Mouse (Mus musculus): ENCODE measurements around the gene Brf1.

The Brf1 gene

GRCm38 (mm10) chr12:113017429-113017984, 17.0 kb upstream of the Brf1 start:
- DNase-seq: no peak

- no peak for DNase-seq
Observed at GRCm38 (mm10) chr12:113016976-113017375, 16.5 kb upstream of the Brf1 start.

DNA sequence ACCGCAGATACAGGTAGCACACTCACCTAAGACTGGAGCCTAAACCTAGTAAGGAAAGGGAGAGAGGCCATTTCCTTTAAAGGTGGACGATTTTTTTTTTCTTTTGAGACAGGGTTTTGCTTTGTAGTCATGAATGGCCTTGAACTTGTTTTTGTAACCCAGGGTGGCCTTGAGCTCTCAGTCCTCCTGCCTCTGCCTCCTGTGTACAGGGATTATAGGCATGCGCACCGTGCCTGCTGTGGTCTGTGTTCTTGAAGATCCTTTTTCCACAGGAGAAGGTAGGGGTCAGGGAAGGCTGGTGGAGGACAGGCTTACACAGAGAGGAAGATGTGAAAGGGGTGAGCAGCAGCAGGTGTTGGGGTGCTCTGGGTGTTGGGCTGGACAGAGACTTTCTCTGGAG, 15.5 kb upstream of the Brf1 start:
- DNase-seq: no peak

DNA sequence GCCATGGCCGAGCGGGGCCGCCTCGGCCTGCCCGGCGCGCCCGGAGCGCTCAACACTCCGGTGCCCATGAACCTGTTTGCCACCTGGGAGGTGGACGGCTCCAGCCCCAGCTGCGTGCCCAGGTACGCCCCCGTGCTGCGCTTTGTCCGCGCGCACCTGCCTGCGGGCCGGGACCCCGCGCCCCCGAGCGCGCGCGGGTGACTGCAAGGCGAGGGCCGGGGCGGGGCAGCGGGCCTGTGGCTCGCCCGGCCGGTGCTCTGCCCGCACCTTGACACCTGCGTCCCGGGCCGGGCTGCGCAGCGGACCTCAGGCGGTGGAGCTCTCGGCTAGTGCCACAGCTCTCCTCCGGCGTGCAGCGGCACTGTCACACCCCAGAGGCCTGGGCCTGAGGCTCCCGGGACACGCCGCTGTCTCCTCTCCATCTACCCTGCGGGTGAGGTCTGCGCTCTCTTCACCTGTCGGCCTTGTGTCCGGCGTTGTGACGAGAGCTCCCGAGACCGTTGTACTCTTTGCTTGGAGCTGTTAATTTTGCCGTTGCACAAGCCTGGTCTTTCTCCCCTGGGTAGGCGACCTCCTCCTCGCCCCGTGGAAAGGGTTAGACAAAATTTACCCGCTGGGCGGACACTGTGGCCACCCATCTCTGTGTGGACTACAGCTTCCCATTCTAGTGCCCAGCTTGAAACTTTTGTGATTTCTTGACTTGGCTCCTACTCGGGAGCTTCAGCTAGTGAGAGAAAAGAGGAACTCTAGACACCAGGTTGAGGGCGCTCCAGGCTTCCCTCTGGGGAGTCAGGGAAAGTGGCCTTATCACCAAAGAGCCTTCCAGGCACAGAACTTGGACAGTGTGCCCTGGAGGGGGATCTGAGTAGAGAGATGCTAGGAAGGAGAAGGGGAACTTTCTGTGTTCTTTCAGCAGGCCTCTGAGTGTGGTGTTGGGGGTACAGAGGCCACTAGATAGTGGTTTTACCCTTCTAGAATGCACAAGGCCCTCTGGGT, 14.4 kb upstream of the Brf1 start:
- peak; percentile 46 for DNase-seq

DNA sequence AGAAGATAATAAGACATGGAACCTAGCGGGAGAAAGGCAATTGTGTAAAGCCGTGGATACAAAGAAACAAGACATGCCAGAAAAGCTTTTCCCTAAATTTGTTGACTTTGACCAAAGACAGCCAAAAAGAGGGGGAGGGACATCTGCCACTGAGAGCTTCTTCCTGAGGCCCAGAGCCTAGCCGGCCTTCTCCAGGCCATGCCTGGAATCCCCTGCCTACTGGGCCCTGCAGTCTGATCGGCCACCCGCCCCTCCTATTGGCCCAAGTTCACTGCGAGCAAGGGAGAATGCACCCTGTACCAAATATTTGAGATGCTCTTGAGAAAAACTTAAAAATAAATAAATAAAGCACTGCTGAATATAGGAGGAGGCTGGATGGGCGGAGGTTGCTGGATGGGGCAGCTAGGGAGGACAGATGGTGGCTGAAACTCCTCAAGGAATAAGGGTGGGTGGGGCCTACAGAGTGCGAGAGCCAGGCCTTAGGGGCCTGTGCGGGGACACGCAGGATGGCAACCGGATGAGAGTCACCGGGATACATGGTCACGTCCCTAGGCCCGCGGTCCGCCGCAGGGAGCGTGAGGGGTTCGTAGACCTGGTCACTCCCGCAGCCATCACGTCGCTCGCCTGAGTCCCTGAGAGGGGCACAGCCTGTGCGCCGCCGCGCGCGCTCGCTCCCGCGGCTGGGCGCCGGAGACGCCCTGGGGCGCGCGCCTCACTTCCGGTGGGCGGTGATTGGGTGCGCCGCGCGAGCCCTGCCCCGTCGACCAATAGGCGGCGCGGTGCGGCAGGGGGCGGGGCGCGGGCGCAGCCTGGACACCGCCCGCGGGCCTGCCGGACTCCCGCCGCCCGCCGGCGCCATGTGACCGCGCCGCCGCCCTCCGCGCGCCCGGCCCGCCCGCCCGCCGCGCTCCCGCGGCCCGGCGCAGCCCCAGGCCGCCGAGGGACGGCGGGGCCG, 13.4 kb upstream of the Brf1 start, which contains the start of gene Pacs2:
Pacs2 (plus strand) TSS at position 905 of the 955 bp plus-strand sequence.
- peak; percentile 94 for DNase-seq

- DNase-seq: no peak
Observed at GRCm38 (mm10) chr12:113013021-113013491, 12.6 kb upstream of the Brf1 start.

GRCm38 (mm10) chr12:113012443-113012842, 11.9 kb upstream of the Brf1 start:
- DNase-seq: no peak

GRCm38 (mm10) chr12:113011702-113012360, 11.3 kb upstream of the Brf1 start:
- no peak for DNase-seq

DNA sequence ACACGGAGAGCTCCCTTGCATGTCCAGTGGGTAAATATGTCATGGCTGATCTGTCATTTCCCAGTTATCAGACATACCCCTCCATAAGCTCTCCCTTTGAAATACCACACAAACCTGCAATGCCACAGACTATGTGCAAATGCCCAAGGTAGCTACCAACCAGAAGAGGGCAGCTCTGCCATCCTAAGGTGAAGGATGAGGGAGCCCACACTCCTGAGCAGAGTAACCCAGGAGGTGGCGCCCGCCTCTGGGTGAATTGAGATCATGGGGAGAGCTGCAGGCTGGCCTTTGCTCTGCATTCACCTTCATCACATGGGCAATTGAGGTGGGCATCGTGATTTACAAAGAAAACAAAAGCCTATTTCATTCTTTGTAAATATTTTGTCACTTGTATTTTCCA, 4.5 kb upstream of the Brf1 start:
- peak; percentile 86 for DNase-seq

DNA sequence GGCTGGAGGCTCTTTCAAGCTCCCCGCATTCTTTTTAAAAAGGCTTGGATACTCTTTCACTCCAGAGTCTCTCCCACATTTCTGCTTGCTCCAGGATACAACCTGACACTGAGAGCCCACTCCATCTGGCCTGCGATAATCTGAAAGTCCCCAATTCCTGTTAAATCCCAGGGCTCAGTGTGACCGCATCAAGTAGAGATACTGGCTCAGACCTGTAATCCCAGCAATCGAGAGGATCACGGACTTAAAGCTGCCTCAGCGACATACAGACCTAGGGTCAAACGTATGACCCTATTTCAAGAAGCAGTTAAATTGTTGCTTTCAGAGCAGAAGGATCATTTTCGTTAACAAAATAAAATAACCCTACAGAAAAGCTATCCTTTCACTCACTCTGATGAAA, 3.5 kb upstream of the Brf1 start:
- DNase-seq: no peak

DNA sequence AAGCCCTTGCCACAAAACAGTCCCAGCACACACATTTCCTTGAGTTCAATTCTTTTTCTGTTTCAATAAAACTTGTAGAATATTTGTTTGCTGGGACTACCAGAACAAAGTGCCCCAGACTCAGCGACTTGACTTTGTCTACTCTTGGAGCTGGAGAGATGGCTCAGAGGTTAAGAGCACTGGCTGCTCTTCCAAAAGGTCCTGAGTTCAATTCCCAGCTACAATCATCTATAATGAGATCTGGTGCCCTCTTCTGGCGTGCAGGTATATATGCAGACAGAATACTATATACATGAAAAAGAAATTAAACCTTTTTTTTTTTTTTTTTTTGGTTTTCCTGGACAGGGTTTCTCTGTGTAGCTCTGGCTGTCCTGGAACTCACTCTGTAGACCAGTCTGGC, 2.2 kb upstream of the Brf1 start:
- DNase-seq: peak; percentile 42

DNA sequence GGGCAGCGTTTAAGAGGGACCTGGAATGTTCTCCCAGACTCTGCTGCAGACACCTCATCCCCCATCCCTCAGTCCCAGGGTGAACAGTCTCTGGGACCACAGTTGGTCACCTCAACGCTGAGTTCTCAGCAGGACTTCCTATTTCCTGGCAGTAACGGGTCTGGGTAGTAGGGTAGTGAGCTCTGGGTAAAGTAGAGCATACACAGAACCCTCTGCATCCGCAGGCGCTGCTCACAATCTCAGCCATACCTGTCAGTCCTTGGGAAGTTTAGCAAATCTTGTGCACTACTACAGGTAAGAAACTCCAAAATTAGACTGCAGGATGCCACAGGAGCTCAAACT, 600 bp upstream of the Brf1 start:
- no peak for DNase-seq

- DNase-seq: peak; percentile 25
Observed at GRCm38 (mm10) chr12:112999569-113000293, 773 bp downstream of the Brf1 start.

- DNase-seq: peak; percentile 78
Observed at GRCm38 (mm10) chr12:112994153-112994552, 6.4 kb downstream of the Brf1 start.

DNA sequence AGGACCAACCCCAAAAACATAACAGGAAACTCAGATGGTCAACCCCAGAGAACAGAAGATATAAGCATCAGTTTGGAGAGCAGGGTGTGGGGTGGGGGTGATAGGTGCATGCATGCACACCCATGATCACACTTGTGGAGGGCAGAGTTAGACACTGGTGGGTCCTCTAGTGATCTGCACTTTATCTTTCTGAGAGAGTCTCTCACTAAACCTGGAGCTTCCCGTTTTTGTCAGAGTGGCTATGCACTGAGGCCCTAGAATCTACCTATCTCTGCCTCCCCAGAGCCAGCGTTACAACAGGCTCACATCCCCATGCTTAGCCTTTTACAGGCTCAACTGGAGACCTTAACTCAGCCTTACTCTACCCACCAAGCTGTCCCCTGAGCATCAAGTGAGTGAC, 9.1 kb downstream of the Brf1 start:
- no peak for DNase-seq

GRCm38 (mm10) chr12:112990706-112991405, 9.6 kb downstream of the Brf1 start:
- no peak for DNase-seq

DNA sequence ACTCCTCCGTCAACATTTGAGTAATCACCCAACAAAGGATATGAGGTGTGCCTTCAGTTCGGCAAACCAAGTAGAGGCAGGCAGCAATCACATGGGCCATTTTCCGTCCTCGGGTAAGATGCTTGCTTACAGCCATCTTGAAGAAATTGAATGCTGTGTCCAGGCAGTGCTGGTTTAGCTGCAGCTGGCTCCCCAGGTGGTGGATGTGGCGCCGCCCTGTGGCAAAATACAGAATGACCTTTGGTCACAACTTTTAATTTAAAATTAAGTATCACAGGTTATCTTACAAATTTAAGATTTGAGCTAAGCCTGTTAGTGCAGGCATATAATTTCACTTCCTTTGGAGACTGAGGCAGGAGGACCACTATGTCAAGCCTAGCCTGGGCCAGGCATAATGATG, 12.6 kb downstream of the Brf1 start:
- peak; percentile 50 for DNase-seq

DNA sequence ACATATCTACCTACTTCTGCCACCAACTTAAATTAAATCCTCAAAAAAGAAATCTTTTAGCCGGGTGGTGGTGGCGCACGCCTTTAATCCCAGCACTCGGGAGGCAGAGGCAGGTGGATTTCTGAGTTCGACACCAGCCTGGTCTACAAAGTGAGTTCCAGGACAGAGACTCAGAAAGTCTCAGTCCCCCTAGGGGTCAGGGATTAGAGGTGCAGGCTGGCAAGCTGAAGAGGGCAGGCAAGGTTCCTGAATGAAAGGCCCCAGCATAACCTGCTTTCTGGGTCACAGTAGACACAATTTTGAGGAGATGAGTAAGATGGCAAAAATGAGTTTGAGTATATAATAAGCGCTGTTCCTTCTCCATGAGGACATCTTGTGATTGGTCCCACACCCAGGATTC, 15.2 kb downstream of the Brf1 start:
- DNase-seq: peak; percentile 46

DNA sequence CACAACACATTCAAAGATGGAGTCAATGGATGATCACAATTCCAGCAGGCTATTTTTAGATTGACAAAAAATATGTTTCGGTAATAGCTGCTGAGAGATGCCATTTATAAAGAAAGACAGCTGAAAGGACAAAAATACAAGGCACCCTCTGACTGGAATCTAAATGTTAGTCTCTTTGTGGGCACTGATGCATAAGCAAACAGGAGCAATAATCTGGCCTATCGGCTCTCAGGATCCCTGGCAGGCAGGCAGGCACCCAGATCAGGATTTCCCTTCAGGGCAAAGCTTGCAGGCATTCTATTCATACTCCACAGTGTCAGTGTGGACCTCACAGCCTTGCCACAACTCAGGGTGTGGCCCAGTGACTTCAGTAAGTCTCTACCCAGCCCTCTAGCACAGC, 18.5 kb downstream of the Brf1 start:
- DNase-seq: no peak

DNA sequence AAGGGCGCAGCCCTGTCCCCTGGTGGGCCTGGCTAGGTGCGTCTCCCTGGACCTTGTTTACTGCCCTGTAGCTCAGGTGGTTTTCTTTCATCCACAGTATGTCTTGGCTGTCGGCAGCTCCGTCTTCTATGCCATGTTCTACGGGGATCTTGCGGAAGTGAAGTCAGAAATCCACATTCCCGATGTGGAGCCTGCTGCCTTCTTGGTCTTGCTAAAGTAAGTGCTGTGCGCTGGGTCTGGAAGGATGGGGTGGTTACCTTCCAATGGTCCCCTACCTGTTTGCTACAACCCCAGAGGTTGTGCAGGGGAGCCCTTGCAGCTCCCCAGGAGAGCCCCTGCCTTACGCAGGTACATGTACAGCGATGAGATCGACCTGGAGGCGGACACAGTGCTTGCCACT, 23.3 kb downstream of the Brf1 start:
- no peak for DNase-seq
